Mouse (Mus musculus) layer of hippocampus, adult 9-10 months (tissue): ENCODE measurements around the gene Fut9.

Experiments
- DNase-seq: peaks from one replicate; pipeline ENCODE4 v3.0.0; 2022; ENCODE audit warnings: low spot score

Fut9 gene

DNA sequence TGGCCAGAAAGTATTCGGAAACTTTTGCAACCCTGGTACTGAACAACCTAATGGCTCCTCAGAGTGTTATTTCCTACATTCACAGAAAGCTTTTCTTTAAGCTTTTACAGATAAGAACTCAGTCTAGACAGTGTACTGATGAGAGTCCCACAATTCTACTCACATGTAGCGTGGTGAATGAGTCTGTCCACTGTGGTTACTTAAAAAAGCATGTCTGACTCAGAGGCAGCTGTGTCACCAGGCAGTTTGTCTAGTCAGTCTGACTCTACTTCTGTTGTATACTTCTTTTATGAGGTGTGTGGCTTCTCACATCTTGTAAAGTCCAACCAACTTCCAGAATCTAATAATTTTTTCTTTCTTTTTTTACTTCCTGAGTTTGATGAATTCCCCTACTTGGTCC lies 154.5 kb downstream of the Fut9 start:
- no peak for DNase-seq

DNA sequence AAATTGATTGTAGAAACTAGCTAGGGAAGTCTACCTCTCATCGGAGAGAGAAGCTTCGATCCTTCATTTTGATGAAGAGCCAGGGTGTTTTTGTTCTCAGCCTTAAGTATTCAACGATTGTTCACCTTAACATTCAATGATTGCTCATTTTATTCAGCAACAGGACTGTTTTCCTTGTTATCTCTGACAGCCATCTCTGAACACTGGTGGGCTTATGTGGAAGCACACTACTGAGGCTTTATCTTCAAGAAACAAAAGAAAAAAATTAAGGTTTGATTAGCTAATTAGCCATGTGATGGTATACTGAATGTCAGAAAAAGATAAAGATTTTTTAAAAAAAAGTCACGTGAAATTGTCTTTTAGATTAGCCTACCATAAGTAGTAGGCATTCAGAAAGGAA lies 158.1 kb downstream of the Fut9 start:
- DNase-seq, result no peak

DNA sequence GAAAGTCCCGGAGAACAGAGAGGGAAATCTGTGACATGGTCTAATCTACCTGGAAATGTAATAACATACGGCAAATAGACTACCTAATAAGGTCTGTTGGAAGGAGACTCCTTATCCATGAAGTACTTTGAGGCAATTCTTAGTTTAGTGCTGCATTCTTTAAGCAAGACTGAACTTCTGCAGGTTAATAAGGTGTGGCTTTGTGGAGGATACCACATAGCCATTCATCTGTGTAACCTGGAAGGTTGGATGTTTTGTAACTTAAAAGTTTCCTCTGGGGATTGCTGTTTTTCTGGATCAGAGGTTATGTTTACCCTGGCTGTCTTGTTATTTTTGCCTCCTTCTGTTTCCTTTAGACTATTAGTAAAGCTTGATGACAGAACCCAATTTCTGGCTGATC lies 166.8 kb downstream of the Fut9 start:
- no peak for DNase-seq

DNA sequence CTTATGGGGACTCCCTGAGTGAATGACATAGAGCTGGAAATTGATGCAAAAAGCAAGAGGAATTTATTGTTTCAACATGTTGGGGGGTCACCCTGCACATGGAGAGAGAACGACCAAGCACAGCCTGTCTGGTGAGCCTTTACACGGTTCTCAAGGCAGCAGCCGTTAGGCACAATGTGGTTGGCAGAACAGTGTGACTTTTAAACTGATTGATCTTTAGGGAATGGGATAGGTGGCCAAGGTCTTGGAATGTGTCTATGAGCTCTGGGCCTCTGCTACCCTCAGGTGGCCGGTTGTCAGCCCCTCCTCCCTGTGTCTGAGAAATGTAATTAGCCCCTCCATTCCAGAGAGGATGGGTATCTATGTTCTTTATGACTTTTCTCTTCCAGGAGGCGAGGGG lies 171.9 kb downstream of the Fut9 start:
- no peak for DNase-seq

GRCm38 (mm10) chr4:25627467-25627866 lies 172.6 kb downstream of the Fut9 start:
- no peak for DNase-seq

DNA sequence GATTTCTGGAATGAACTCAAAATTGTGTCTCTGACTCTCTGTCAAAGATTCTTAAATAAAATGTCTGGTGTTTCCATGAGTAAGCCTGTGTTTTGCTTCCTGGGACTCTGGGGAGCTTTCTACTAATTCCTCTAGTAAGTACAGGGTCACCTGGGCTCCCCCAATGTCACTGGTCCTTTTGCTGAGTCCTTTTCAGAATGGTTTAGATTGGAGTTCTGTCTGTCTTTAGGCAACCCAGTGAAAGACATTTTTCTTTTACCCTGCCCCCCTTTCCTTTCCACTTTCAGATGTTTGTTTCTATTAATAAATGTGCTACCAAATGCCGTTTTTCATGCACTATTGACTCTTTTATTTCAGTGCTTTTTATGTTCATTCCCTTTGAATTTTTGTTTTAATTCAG lies 173.0 kb downstream of the Fut9 start:
- no peak for DNase-seq

GRCm38 (mm10) chr4:25623176-25623575 lies 176.9 kb downstream of the Fut9 start:
- DNase-seq, result no peak

DNA sequence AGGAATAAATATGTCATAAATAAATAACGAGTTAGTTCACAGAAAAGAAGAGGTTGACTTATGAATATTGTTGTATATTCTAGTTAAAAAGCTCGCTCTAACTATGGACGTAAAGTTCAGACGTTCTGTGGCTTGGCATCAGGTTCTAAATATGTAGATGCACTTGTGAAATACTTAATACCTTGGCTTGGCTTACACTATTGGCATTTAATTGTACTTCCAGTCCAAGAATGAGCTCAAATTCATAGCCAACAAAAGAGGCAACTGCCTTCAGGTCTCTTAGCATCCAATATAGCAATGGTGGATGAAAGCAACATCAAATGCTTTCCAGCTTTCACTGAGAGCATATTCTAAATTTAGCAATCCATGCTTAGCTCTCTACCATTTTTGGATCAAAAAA lies 182.7 kb downstream of the Fut9 start:
- DNase-seq, result no peak

DNA sequence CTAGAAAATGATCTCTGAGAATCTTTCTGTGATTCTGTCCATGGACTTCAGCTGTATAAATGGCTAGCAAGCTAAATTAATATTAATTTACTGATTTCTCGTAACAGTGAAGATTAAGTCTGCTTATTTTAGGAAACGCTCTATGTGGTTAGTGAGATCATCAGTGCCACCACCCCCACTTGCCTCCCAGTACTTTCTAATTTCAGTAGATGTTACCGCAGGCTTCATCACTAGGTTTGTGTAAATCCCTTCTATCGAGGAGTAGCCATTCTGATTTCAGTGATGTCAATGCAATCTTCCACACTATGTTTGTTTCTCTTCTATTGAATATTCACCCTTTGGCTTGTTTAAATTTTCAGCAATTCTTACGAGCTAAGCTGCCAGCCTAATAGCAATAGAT lies 186.6 kb downstream of the Fut9 start:
- no peak for DNase-seq

DNA sequence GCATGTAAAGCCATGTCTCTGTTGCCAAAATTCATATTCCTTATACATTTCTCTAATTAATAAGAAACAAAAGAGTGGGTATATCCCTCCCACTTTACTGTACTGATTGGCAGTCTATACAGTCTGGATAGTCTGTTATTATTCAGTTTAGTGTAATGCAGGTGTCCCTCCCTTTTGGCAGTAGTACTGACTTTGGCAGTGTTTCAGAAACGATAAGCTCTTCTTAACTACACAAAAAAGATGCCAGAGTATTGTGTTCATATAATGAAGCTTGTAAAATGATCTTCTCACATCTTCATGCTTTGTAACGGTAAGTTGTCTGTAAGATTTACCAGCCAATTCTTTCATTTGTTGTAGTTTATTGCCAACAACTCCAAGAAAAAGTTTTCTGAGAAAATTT lies 189.6 kb downstream of the Fut9 start:
- no peak for DNase-seq

DNA sequence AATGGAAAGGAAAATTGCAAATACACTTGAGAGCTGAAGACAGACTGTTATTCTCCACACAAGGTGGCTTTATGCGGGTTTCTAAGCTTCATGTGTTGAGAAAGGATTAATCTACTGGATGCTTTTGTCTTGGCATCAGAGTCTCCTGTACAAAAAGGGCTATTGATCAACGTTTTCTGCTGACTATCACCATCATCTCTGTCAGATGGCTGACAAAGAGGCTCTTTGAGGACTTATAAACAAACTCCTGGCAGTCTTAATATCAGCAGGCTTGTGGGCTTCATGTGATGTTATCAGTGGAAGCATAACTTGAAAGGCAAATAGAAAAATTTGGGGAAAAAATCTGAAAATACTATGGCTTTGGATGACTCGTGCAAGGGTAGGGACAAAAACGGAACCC lies 206.8 kb downstream of the Fut9 start:
- DNase-seq, result no peak
